Mouse (Mus musculus): ENCODE data around the gene D930048N14Rik. TPM values are rescaled to one million over a fixed set of nuclear protein-coding genes. Genes with fewer than 3 reads are reported as not detected.
"Not testable (repeated sequence)": the region's sequence is repeated elsewhere in the genome, so short reads cannot be mapped to it uniquely, and the experiment has no call there.

The D930048N14Rik gene
- polyA plus RNA-seq, 1 experiment from 2014 or later: 0.82 TPM

- WGBS: 62% methylated on average over 3 of the region's 3 CpGs
- not testable (repeated sequence) for H3K27ac ChIP-seq; H3K4me3 ChIP-seq; DNase-seq (ENCODE audit: low spot score); H3K9me3 ChIP-seq; H3K27me3 ChIP-seq (ENCODE audit: insufficient read depth, poor library complexity, severe bottlenecking)
- Histone ChIP-seq H3K4me1 (replicated peaks) (peaks cover 16% of the 10 kb centered on the region), H3K36me3 (peaks cover 23% of the 10 kb centered on the region)
Observed at GRCm38 (mm10) chr11:51690597-51690996, 39.8 kb downstream of the D930048N14Rik start.

GRCm38 (mm10) chr11:51694984-51695383, 44.2 kb downstream of the D930048N14Rik start:
- DNase-seq (ENCODE audit: low spot score): no peak
- Histone ChIP-seq H3K9me3 (no peaks in the 10 kb centered on the region), H3K4me1 (replicated peaks) (no peaks in the 10 kb centered on the region), H3K27ac (no peak overlapping the region), H3K36me3 (peaks cover 61% of the 10 kb centered on the region), H3K27me3 (ENCODE audit: insufficient read depth, poor library complexity, severe bottlenecking) (no peaks in the 10 kb centered on the region), H3K4me3 (no peak overlapping the region)
- 94% methylated on average over 3 of the region's 3 CpGs for WGBS

- WGBS: 75% methylated on average over 3 of the region's 3 CpGs
- H3K36me3 ChIP-seq: peaks cover 98% of the 10 kb centered on the region
- DNase-seq (ENCODE audit: low spot score): no peak
Observed at GRCm38 (mm10) chr11:51702831-51703230, 52.1 kb downstream of the D930048N14Rik start.

GRCm38 (mm10) chr11:51703379-51703998, 52.7 kb downstream of the D930048N14Rik start:
- Histone ChIP-seq H3K9me3 (no peaks in the 10 kb centered on the region), H3K27ac (no peak overlapping the region), H3K4me3 (no peak overlapping the region), H3K4me1 (replicated peaks) (peaks cover 3% of the 10 kb centered on the region; the same call in 1 of the 2 replicates), H3K36me3 (peaks cover 98% of the 10 kb centered on the region), H3K27me3 (ENCODE audit: insufficient read depth, poor library complexity, severe bottlenecking) (no peaks in the 10 kb centered on the region)
- WGBS: 67% methylated on average over 10 of the region's 10 CpGs
- peak; percentile 32 for DNase-seq (ENCODE audit: low spot score)

More at GRCm38 (mm10) chr11:51702831-51703230, 52.1 kb downstream of the D930048N14Rik start:
- Histone ChIP-seq H3K27ac (no peak overlapping the region), H3K4me1 (replicated peaks) (peaks cover 3% of the 10 kb centered on the region; the same call in 1 of the 2 replicates), H3K4me3 (no peak overlapping the region), H3K27me3 (ENCODE audit: insufficient read depth, poor library complexity, severe bottlenecking) (no peaks in the 10 kb centered on the region), H3K9me3 (no peaks in the 10 kb centered on the region)

DNA sequence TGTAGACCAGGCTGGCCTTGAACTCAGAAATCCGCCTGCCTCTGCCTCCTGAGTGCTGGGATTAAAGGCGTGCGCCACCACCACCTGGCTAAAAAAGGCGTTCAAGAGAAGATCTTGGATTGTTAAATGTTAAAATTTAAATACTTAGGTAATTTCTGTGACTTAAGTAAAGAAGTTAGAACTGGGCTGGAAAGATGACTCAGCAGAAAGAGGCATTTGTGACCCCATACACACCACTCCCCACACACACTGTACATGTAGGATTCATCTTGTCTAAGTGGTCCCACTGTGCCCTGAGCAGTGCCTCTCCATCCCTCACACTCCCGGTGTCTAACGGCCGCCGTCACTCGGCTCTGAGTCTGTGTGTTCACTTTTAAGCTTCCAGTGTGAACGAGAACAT, 55.7 kb downstream of the D930048N14Rik start:
- no peaks in the 10 kb centered on the region for H3K27me3 ChIP-seq (ENCODE audit: insufficient read depth, poor library complexity, severe bottlenecking)
- no peaks in the 10 kb centered on the region for H3K9me3 ChIP-seq
- H3K36me3 ChIP-seq: peaks cover 96% of the 10 kb centered on the region
- H3K27ac ChIP-seq: no peak overlapping the region
- peaks cover 3% of the 10 kb centered on the region; the same call in 1 of the 2 replicates for H3K4me1 ChIP-seq (replicated peaks)
- WGBS: 96% methylated on average over 10 of the region's 10 CpGs
- DNase-seq (ENCODE audit: low spot score): no peak
- H3K4me3 ChIP-seq: no peak overlapping the region

DNA sequence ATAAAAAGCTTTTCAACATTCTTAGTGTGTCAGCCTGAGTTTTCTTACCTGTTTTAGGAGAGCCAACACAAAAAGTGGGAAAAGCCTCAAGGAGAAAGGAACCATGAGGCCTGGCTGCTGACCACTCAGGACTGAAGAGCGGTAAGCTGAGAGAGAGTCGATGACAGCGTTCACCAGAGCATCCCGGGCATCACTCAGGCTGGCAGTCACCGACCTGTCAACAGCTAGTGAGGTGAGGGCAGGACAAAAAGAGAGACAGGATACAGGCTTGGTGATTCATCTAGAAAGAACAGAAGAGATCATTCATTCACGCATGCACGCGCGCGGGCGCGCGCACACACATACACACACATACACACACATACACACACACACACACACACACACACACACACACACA, 56.3 kb downstream of the D930048N14Rik start:
- DNase-seq (ENCODE audit: low spot score): no peak
- no peaks in the 10 kb centered on the region for H3K9me3 ChIP-seq
- peaks cover 96% of the 10 kb centered on the region for H3K36me3 ChIP-seq
- no peak overlapping the region for H3K27ac ChIP-seq
- no peaks in the 10 kb centered on the region for H3K27me3 ChIP-seq (ENCODE audit: insufficient read depth, poor library complexity, severe bottlenecking)
- 90% methylated on average over 13 of the region's 13 CpGs for WGBS
- no peak overlapping the region for H3K4me3 ChIP-seq
- H3K4me1 ChIP-seq (replicated peaks): peaks cover 3% of the 10 kb centered on the region; the same call in 1 of the 2 replicates

Other genes with a start within 250 kb of the D930048N14Rik start
- 13.5 and 14.6 TPM in 2 replicates for gene Phykpl, start 66.2 kb upstream of the D930048N14Rik start, polyA plus RNA-seq (2016; fragmentation: Nextera tagmentation; extraction: Ambion mirVana)
- 607 and 630 TPM in 2 replicates for gene Hnrnpab, start 44.1 kb upstream of the D930048N14Rik start, polyA plus RNA-seq (2016; fragmentation: Nextera tagmentation; extraction: Ambion mirVana)
- gene Nhp2, start 31.2 kb upstream of the D930048N14Rik start, polyA plus RNA-seq (2016; fragmentation: Nextera tagmentation; extraction: Ambion mirVana): 209 and 250 TPM in 2 replicates
- 38.9 and 45.6 TPM in 2 replicates for gene Rmnd5b, start 15.1 kb upstream of the D930048N14Rik start, polyA plus RNA-seq (2016; fragmentation: Nextera tagmentation; extraction: Ambion mirVana)
- 18.3 and 19.5 TPM in 2 replicates for gene N4bp3, start 112 bp upstream of the D930048N14Rik start, polyA plus RNA-seq (2016; fragmentation: Nextera tagmentation; extraction: Ambion mirVana)
- gene 0610009B22Rik, start 37.9 kb downstream of the D930048N14Rik start, polyA plus RNA-seq (2016; fragmentation: Nextera tagmentation; extraction: Ambion mirVana): 84.3 and 91.5 TPM in 2 replicates
- gene Sec24a, start 112.7 kb downstream of the D930048N14Rik start, polyA plus RNA-seq (2016; fragmentation: Nextera tagmentation; extraction: Ambion mirVana): 12.5 and 13.3 TPM in 2 replicates
- 117 and 135 TPM in 2 replicates for gene Sar1b, start 112.7 kb downstream of the D930048N14Rik start, polyA plus RNA-seq (2016; fragmentation: Nextera tagmentation; extraction: Ambion mirVana)
- gene Jade2, start 206.7 kb downstream of the D930048N14Rik start, polyA plus RNA-seq (2016; fragmentation: Nextera tagmentation; extraction: Ambion mirVana): 0.35 and 0.39 TPM in 2 replicates